Mouse (Mus musculus): ENCODE measurements at regions not wholly inside any gene's neighbourhood (a gene's known extent, or its start where the extent isn't known, plus 50 kb on each side); places are given as distances from the start of the nearest gene placed in this dataset.

- DNase-seq (ENCODE audit: low spot score in 2 of 2), result no peak
Measured at GRCm38 (mm10) chr14:106052585-106053551, 53.1 kb upstream of the Trim52 start.
